Mouse (Mus musculus) midbrain, embryonic 16.5 days (tissue): ENCODE data around the gene Gmpr. TPM values are rescaled to one million over a fixed set of nuclear protein-coding genes. Genes with fewer than 3 reads are reported as not detected.
"Not testable (repeated sequence)": the region's sequence is repeated elsewhere in the genome, so short reads cannot be mapped to it uniquely, and the experiment has no call there.

Source experiments
- ATAC-seq: fragments of 200-750 bp; cut with Nextera tagmentation; 2 replicates; pipeline ENCODE4 v1.8.0; 2017; ENCODE audit warnings: moderate TSS enrichment
- H3K27ac ChIP-seq: fragments of 300-500 bp; sonication (generic); 2 replicates; pipeline ENCODE4 v1.5.1; 2014; ENCODE audit warnings: mild to moderate bottlenecking, low read length, mixed read lengths
- H3K27me3 ChIP-seq: fragments of 300-500 bp; sonication (generic); 2 replicates; pipeline ENCODE4 v1.6.1; 2014; ENCODE audit warnings: low read depth, low read length, mixed read lengths; ENCODE audit not compliant: control insufficient read depth, insufficient read depth
- H3K36me3 ChIP-seq: fragments of 300-500 bp; sonication (generic); 2 replicates; pipeline ENCODE4 v1.6.1; 2014; ENCODE audit warnings: mild to moderate bottlenecking, low read length, moderate library complexity, mixed read lengths; ENCODE audit not compliant: control insufficient read depth, insufficient read depth
- H3K4me1 ChIP-seq: fragments of 300-500 bp; sonication (generic); 2 replicates; pipeline ENCODE4 v1.6.1; 2014; ENCODE audit warnings: mild to moderate bottlenecking, low read length, mixed read lengths; ENCODE audit not compliant: control insufficient read depth, insufficient read depth
- H3K4me2 ChIP-seq: fragments of 300-500 bp; sonication (generic); 2 replicates; pipeline ENCODE4 v1.6.1; 2014; ENCODE audit warnings: mild to moderate bottlenecking, low read length, mixed read lengths
- H3K4me3 ChIP-seq: fragments of 300-500 bp; sonication (generic); 2 replicates; pipeline ENCODE4 v1.5.1; 2014; ENCODE audit warnings: low read depth, mild to moderate bottlenecking, low read length, moderate library complexity, mixed read lengths
- H3K9ac ChIP-seq: fragments of 300-500 bp; sonication (generic); 2 replicates; pipeline ENCODE4 v1.6.1; 2014; ENCODE audit warnings: low read depth, low read length, mixed read lengths
- H3K9me3 ChIP-seq: fragments of 300-500 bp; sonication (generic); replicated peaks from 2 replicates; pipeline ENCODE4 v1.6.1; 2014; ENCODE audit warnings: mild to moderate bottlenecking, low read length, mixed read lengths; ENCODE audit not compliant: control insufficient read depth, poor library complexity, severe bottlenecking
- WGBS: fragments of 180-500 bp; shearing (Covaris S2); extraction: QIAGEN DNeasy Blood & Tissue Kit; methylation state at CpG from one replicate; pipeline ENCODE4 v1.1.7; 2014; 5-methylcytosine and 5-hydroxymethylcytosine counted together
- polyA plus RNA-seq: library from polyadenylated mRNA; unstranded; fragments of >200 nt; fragmentation: Nextera tagmentation; extraction: Ambion mirVana; gene quantifications from 2 replicates; pipeline ENCODE4 v1.2.1, GENCODE M21; 2015

The Gmpr gene
- polyA plus RNA-seq, 1 experiment from 2014 or later, result 33.8 TPM

DNA sequence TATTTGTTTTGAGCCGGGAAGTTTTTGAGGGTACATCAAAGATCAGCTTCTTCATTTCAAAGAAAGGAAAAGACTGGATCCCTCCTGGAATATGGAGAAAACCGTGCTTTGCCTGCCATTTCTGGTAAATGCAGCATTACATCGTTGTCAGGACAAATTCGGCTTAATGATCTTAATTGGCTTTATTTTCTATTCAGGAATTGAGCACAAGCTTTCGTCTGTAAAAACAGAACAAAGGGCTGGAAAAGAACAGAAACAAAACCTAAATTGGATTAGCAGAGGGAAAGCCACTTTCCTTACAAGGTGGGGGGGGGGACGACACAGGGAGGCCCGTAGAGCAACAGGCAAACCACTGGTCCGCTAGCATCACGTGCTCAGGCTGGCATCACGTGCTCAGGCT is 33.9 kb upstream of the Gmpr start:
- peaks cover 6% of the 10 kb centered on the region; the same call in 1 of the 2 replicates for H3K4me1 ChIP-seq
- H3K27me3 ChIP-seq, result no peaks in the 10 kb centered on the region; the same call in 1 of the 2 replicates
- no peak overlapping the region for H3K27ac ChIP-seq
- H3K9ac ChIP-seq, result no peak overlapping the region
- H3K4me3 ChIP-seq, result no peak overlapping the region
- ATAC-seq, result no peak
- WGBS, result 19% methylated on average over 9 of the region's 10 CpGs
- H3K9me3 ChIP-seq, result no peaks in the 10 kb centered on the region
- no peak overlapping the region for H3K4me2 ChIP-seq
- H3K36me3 ChIP-seq, result no peaks in the 10 kb centered on the region

GRCm38 (mm10) chr13:45475297-45475696 is 31.9 kb upstream of the Gmpr start:
- H3K9me3 ChIP-seq, result no peaks in the 10 kb centered on the region
- H3K4me1 ChIP-seq, result no peaks in the 10 kb centered on the region
- no peak overlapping the region for H3K4me2 ChIP-seq
- H3K9ac ChIP-seq, result no peak overlapping the region
- H3K36me3 ChIP-seq, result no peaks in the 10 kb centered on the region
- 75% methylated on average over 8 of the region's 8 CpGs for WGBS
- no peak for ATAC-seq
- H3K4me3 ChIP-seq, result no peak overlapping the region
- no peaks in the 10 kb centered on the region; the same call in 1 of the 2 replicates for H3K27me3 ChIP-seq
- H3K27ac ChIP-seq, result no peak overlapping the region

- H3K4me3 ChIP-seq, result no peak overlapping the region
- no peaks in the 10 kb centered on the region for H3K4me1 ChIP-seq
- no peaks in the 10 kb centered on the region for H3K36me3 ChIP-seq
- no peak overlapping the region for H3K9ac ChIP-seq
- no peak overlapping the region for H3K4me2 ChIP-seq
- 30% methylated on average over 3 of the region's 3 CpGs for WGBS
- H3K9me3 ChIP-seq, result no peaks in the 10 kb centered on the region
- no peaks in the 10 kb centered on the region; the same call in 1 of the 2 replicates for H3K27me3 ChIP-seq
- no peak overlapping the region for H3K27ac ChIP-seq
- no peak for ATAC-seq
Observed at GRCm38 (mm10) chr13:45477183-45477582, 30.1 kb upstream of the Gmpr start.

DNA sequence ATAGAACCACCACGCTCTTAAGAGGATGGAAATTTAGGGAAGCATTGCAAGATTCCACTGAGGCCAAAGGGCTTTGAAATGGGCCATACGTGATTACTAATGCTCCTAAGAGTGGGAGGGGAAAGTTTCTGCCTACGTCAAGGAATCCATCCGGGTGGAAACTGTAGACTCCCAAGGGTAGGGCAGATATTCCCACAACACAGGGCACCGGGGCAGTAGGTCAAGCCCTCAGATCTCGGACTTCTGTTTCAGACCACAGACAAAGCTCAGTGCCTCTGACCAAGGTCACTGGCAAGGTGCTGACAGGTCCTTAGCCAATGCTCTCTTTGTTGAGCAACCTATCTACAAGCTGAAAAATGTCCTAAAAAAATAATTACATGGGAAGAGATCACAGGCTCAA is 27.3 kb upstream of the Gmpr start:
- no peaks in the 10 kb centered on the region for H3K36me3 ChIP-seq
- no peak overlapping the region for H3K27ac ChIP-seq
- ATAC-seq, result no peak
- no peak overlapping the region for H3K4me2 ChIP-seq
- H3K27me3 ChIP-seq, result no peaks in the 10 kb centered on the region
- 83% methylated on average over 6 of the region's 6 CpGs for WGBS
- no peaks in the 10 kb centered on the region for H3K4me1 ChIP-seq
- no peaks in the 10 kb centered on the region for H3K9me3 ChIP-seq
- H3K9ac ChIP-seq, result no peak overlapping the region
- H3K4me3 ChIP-seq, result no peak overlapping the region

- H3K9me3 ChIP-seq, result no peaks in the 10 kb centered on the region
- no peaks in the 10 kb centered on the region for H3K27me3 ChIP-seq
- H3K4me2 ChIP-seq, result no peak overlapping the region
- no peak for ATAC-seq
- WGBS, result 87% methylated on average over 2 of the region's 2 CpGs
- no peak overlapping the region for H3K4me3 ChIP-seq
- H3K9ac ChIP-seq, result no peak overlapping the region
- no peak overlapping the region for H3K27ac ChIP-seq
- H3K36me3 ChIP-seq, result no peaks in the 10 kb centered on the region
- H3K4me1 ChIP-seq, result no peaks in the 10 kb centered on the region
Observed at GRCm38 (mm10) chr13:45483215-45483614, 24.0 kb upstream of the Gmpr start.

DNA sequence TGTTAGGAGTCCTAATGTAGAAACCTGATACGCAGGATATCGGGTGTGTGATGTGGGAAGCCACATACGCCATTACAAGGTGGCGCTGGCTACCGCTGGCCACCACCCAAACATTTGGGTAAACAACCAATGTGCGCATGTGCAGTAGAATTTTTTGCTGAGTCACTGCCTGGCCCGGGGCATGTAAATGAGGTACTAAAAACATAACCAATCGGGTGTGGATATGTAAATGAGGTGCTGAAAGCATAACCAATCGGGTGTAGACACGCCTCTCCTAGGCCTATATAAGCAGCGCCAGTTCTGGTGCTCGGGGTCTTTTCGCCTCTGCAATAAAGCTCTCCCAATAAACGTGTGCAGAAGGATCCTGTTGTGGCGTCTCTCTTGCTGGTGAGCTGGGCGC is 23.3 kb upstream of the Gmpr start:
- not testable (repeated sequence) for H3K9me3 ChIP-seq, H3K9ac ChIP-seq, H3K4me2 ChIP-seq, H3K4me3 ChIP-seq, H3K36me3 ChIP-seq, H3K27ac ChIP-seq, H3K4me1 ChIP-seq, ATAC-seq, H3K27me3 ChIP-seq
- 97% methylated on average over 16 of the region's 16 CpGs for WGBS

- Histone ChIP-seq H3K4me1 (no peaks in the 10 kb centered on the region), H3K4me2 (no peak overlapping the region), H3K27ac (no peak overlapping the region), H3K27me3 (no peaks in the 10 kb centered on the region), H3K9ac (no peak overlapping the region), H3K4me3 (no peak overlapping the region), H3K9me3 (no peaks in the 10 kb centered on the region), H3K36me3 (no peaks in the 10 kb centered on the region)
- ATAC-seq, result no peak
- WGBS, result 87% methylated on average over 4 of the region's 4 CpGs
Observed at GRCm38 (mm10) chr13:45485602-45486001, 21.6 kb upstream of the Gmpr start.

GRCm38 (mm10) chr13:45486598-45486997 is 20.6 kb upstream of the Gmpr start:
- WGBS, result 77% methylated on average over 2 of the region's 2 CpGs
- Histone ChIP-seq H3K4me2 (no peak overlapping the region), H3K27ac (no peak overlapping the region), H3K4me3 (no peak overlapping the region), H3K9me3 (no peaks in the 10 kb centered on the region), H3K4me1 (no peaks in the 10 kb centered on the region), H3K36me3 (no peaks in the 10 kb centered on the region), H3K27me3 (no peaks in the 10 kb centered on the region), H3K9ac (no peak overlapping the region)
- no peak for ATAC-seq

DNA sequence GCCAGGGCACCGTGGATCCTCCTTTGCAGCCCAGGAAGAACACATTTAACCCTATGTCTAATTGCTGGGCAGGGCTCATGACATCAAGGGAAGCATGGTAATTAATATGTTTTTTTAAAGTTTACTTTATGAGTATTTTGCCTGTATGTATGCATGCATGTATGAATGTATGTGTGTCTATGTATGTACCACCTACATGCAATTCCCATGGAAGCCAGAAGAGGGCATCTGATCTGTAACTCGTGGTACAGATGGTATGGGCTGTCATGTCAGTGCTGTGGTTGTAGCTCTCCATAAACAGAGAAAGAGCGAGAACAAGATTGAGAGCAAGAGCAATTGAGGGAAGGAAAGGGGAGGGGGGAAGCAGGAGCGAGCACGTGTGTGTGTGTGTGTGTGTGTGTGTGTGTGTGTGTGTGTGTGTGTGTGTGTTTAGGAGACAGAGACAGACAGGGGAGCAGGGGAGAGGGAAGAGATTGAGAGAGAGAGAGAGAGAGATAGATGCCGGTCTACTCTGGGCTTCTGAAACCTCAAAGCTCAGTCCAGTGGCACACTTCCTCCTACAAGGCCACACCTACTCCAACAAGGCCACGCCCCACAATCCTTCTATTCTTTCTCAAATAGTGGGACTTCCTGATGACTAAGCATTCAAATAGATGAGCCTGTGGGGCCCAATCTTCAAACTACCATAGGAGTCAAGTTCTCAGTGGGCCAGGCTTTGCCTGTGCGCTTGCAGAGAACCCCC is 15.1 kb upstream of the Gmpr start:
- 91% methylated on average over 8 of the region's 8 CpGs for WGBS
- Histone ChIP-seq H3K4me3 (no peak overlapping the region), H3K36me3 (no peaks in the 10 kb centered on the region), H3K9ac (no peak overlapping the region), H3K4me2 (no peak overlapping the region), H3K4me1 (no peaks in the 10 kb centered on the region; the same call in 1 of the 2 replicates), H3K27ac (no peak overlapping the region), H3K27me3 (no peaks in the 10 kb centered on the region), H3K9me3 (no peaks in the 10 kb centered on the region)
- no peak for ATAC-seq
